Mouse (Mus musculus): Measurements from ENCODE around the gene Ldlr.
"Not testable (repeated sequence)": the region's sequence is repeated elsewhere in the genome, so short reads cannot be mapped to it uniquely, and the experiment has no call there.

Ldlr gene

DNA sequence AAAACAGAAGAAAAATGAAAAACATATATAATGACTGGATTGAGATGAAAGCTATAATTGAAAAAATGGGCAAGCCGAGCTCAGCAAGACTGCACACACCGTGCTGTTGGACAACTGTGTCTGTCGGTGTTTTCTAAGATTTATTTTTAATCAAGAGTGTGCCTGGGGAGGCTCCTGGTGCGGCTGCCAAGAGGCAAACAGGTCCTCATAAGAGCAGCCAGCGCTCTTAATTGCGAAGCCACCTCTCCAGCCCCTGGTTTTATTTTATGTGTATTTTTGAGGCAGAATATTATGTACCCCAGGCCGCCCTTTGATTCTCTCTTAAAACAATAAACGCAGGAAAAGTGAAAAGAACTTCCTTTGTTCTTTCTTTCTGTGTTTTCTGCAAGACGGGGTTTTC lies 65.0 kb downstream of the Ldlr start:
- no peak for DNase-seq (ENCODE audit: low read depth, low spot score)

DNA sequence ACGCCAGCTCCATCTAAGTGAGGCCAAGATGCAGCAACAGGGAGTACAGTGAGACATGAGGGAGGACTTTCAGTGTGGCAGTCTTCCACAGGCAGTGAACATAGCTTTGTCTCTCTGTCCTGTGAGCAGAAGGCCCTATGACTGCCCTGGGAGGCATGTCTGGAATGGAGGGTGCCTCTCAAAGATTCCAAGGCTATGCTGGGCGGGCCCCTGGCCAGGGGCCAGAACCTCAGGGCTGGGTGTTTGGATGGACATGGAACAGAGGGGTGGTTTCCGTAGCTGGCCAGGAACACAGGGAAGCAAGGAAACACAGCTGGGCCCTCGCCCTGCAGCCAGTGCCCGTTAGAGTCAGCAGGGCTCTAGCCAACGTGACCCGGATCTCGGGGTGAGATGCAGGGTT lies 68.6 kb downstream of the Ldlr start:
- DNase-seq (ENCODE audit: low read depth, low spot score) = no peak

DNA sequence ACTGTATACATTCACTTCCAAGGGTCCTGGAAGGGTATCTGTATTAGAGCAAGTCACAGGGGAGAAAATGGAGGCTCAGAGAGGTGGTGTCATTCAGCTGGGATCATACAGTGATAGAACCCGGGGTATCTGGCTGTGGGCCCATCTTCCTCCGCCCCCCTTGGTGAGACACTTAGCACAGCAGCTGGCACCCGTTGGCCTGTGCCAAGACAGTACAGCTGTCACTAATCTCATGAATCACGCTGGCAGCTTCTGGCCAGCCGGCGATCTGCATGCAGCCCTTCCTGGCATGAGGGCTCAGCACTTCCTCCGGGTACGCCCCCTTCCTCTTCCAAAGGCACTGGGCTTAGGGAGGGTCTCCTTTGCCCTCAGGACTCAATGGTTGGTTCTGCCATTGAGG lies 69.4 kb downstream of the Ldlr start:
- no peak for DNase-seq (ENCODE audit: low read depth, low spot score)

DNA sequence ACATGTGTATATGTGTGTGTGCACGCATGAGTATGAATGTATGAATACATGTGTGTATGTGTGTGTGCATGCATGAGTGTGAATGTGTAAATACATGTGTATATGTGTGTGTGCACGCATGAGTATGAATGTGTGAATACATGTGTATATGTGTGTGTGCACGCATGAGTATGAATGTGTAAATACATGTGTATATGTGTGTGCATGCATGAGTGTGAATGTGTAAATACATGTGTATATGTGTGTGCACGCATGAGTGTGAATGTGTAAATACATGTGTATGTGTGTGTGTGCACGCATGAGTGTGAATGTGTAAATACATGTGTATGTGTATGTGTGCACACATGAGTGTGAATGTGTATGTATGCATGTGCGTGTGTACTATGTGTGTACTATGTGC lies 70.2 kb downstream of the Ldlr start:
- DNase-seq (ENCODE audit: low read depth, low spot score) = not testable (repeated sequence)

DNA sequence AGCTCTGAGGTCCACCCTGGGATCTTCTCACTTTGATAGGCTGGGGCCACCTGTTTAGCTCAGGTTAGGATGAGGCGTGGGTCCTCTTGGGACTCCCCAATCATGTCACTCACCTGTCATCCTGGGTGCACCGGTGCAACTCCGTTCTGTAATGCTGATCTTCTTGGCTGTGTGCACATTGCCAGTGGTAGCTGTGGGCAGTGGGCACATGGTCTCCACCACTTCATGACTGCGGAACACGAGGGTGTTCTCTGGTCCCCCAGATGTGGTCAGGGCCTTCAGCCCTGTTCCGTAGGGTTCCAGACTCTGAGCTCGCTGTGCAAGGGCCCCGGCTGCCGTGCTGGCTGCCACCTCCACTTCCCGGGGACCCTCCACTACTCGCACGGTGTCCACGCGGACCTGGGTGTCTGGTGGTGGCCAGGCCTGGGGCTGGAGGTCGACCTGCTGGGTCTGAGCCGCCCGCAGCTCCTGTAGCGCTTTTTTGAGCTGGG lies 71.1 kb downstream of the Ldlr start:
- DNase-seq (ENCODE audit: low read depth, low spot score) = no peak

DNA sequence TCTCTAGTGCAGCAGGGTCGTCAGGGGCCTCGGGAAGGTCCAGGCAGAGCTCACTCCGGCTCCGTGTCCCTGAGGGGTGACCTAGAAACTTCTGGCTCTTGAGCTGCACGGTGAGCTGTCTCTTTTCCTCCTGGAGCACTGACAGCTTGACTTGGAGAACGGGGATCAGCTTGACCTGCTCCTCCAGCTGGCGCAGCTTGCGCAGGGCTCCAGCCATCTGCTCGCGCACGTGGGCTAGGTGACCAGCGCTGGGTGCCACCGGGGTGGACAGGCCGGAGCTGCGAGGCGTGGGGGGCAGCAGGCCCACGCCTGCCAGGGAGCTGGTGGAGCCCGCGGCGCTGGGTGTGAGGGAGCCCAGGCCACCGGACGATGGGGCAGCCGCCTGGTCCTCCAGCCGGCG lies 71.6 kb downstream of the Ldlr start:
- no peak for DNase-seq (ENCODE audit: low read depth, low spot score)

DNA sequence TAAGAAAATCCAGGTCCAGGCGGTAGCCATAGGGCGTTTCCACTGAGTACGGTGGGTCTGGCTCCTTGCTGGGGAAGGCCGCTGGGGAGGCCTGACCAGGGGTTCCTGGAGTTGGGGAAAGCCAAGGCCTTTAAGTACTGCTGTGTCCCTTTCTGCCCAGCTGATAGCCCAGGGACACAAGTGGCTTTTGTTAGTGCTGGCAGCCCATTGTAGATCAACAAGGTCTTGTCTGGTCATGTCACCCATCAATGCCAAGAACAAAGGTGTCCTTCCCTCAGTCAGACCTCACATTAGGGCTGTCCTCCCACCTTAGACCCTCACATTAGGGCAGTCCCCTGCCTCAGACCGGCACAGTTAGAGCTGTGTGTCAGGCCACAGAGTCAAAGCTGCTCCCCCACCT lies 72.3 kb downstream of the Ldlr start:
- DNase-seq (ENCODE audit: low read depth, low spot score) = no peak

DNA sequence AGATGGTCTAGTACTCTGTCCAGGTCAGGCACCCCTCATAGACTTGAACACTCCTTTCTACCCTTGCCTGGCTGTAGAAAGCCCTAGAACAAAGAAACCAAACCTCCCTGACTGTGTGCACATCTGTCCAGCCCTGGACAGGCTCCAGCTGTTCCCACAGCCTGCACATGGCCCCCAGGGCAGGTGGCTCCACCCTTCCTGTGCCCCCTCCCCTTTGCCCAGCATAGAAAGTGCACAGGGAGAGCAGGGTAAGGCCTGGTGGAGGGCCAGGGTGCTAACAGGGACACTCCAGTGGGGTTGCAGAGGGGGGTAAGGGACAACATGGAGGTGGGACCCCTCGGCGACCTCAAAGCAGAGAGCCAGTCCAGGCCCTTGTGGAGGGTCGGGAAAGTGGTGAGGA lies 73.0 kb downstream of the Ldlr start:
- DNase-seq (ENCODE audit: low read depth, low spot score) = no peak

DNA sequence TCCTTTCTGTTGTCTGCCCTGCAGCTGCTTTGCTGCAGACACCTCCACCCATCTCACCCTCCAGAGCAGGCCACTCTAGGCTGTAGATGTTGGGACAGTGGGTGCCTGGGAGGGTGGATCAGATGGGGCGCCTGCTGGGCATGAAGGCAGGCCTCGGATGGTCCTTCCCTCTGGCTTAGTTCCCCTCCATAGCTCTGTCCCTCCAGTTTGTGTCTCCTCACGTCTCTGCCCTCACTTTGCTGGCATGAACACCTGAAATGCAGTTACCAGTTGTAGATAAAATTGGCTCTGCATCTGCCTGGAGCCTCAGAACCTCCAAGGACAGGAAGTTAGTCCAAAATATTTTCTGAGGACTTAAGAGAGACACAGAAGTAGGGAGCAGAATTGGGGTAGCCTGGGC lies 73.6 kb downstream of the Ldlr start:
- no peak for DNase-seq (ENCODE audit: low read depth, low spot score)

DNA sequence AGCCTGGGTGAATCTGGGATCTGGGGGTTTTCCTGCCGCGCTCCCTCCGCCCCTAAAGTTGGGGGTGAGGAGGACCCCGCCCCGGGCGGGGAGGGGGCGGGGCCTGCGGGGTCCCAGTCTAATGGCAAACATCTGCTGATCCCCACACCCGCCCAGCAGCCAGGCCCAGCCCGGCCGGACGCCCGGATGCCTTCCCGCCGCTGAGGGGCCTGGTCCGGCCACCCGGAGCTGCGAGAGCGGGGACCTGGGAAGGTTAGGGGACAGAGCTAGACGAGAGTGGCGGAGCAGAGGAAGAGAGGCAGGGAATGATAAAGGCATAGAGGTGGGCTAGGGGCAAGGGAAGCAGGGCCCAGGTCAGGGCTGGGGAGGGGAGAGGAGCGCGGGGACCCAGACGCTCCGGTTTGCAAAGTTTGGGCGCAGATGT lies 74.7 kb downstream of the Ldlr start:
- DNase-seq (ENCODE audit: low read depth, low spot score) = no peak

DNA sequence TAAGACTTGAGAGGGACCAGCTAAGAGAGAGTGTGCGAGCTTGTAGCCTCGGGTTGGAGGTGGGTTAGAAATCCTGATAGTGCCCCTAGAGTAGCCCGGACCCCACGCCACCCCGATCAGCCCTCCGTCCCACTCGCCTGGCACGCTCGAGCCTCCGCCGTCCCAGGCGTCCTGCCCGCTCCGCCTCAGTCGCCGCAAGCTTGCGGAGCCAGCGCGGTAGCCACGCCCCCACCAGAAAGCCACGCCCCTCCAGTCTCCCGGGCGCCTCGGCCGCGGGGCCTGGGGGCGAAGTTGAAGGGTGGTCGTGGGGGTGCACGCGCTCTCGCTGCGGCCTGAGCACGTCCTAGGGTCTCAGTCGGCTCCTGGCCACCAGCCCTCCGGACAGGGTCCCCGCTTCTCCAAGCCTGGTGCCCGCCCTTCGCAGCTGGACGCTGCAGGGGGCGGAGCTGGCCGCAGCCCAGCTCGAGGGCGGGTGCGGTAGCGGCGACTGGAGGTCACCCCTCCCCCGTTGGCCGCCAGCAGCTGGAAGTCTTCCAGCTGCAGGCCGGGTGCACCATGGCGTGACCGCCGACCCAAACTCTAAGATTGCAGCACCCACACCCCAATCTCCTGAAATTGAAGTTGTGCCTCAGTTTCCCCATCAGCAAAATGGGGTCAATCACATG lies 75.2 kb downstream of the Ldlr start, which contains the start of gene Kank2:
TSS of gene Kank2 (minus strand) at position 400 of the 665 bp plus-strand sequence.
- DNase-seq (ENCODE audit: low read depth, low spot score) = no peak

DNA sequence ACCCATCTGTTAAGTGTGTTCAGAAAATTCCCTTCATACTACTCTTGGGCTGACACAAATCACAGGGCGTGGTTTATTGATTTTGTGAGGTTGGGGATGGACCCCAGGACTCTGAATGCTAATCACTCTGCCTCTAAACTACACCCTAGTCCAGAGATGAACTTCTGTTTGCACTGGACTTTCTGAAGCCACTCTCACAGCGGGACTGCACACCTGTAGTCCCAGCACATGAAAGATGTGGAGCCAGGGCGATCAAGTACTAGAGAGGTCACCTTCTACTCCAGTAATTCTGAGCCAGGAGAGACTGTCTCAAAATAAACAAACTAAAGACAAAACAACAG lies 75.7 kb downstream of the Ldlr start:
- DNase-seq (ENCODE audit: low read depth, low spot score) = no peak

All from brain, embryonic 18.5 days (tissue).